Mouse (Mus musculus): ENCODE results near the gene Srrt. TPM values are rescaled to one million over a fixed set of nuclear protein-coding genes. Genes with fewer than 3 reads are reported as not detected.

Srrt gene
- polyA plus RNA-seq, 1 experiment, result 121 TPM

GRCm38 (mm10) chr5:137333512-137334174 is 26.2 kb upstream of the Srrt start, which contains the start of gene Slc12a9:
Gene Slc12a9 (minus strand): TSS chr5:137333597.
- no peaks in the 10 kb centered on the region for H3K36me3 ChIP-seq (ENCODE audit: control insufficient read depth, insufficient read depth, low read length, poor library complexity, severe bottlenecking)
- H3K4me3 ChIP-seq (ENCODE audit: low read depth, low read length), result peak within 1 kb of the TSS; percentile 59
- no peaks in the 10 kb centered on the region for H3K27me3 ChIP-seq (ENCODE audit: control insufficient read depth, insufficient read depth, low read length, poor library complexity, severe bottlenecking)
- no peaks in the 10 kb centered on the region for H3K4me1 ChIP-seq (ENCODE audit: control insufficient read depth, insufficient read depth, low read length)
- 0 out of 2 replicates have a peak within 1 kb of the TSS, but pooled peaks have one; percentile 38 for H3K27ac ChIP-seq (ENCODE audit: insufficient read depth, low read length)
- no peaks in the 10 kb centered on the region for H3K9me3 ChIP-seq (replicated peaks; ENCODE audit: control insufficient read depth, insufficient read depth, low read length, poor library complexity, severe bottlenecking)
- TF ChIP-seq EP300 (IDR thresholded peaks at IDR 0.05; ENCODE audit: insufficient read depth, low read depth, low read length), result peak; percentile 68; the same call in 1 of the 2 replicates
- peak; percentile 88 for TF ChIP-seq CTCF (IDR thresholded peaks at IDR 0.05; ENCODE audit: low read depth, low read length)
- TF ChIP-seq POLR2A (IDR thresholded peaks at IDR 0.05; ENCODE audit: insufficient read depth, low read length), result no peak
- peak within 1 kb of the TSS; percentile 22 for H3K9ac ChIP-seq (ENCODE audit: low read depth, poor library complexity, severe bottlenecking)

DNA sequence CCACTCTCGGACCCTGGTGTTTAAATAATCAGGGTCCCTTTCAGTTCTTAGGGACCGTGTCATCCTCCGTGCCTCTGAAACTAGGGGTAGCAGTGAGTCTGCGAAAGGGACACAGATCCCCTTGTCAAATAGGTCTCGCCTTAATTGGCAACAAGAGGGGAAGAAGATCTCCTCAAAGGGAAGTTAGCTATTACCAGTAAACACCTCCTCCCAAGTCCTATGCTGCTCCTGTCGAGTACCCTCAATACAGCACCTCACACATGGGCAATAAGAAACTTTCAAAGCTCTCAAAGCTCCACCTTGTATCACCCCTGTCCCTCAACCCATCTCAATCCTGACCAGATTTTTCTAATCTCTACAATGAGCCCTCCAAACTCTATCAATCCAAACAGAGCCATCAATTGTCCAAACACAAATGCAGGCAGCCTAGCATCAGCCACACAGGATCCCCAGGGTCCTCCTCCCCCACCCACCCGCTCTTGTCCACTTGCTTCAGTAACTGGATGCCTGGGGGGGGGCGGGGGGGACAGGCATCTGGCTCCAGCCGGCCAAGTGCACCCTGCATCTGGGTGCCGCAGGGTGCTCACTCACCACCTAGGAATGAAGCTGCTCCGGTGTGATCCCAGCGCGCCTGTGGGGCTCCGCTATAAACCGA is 25.5 kb upstream of the Srrt start:
- Histone ChIP-seq H3K36me3 (ENCODE audit: control insufficient read depth, insufficient read depth, low read length, poor library complexity, severe bottlenecking) (no peaks in the 10 kb centered on the region), H3K4me1 (ENCODE audit: control insufficient read depth, insufficient read depth, low read length) (no peaks in the 10 kb centered on the region), H3K9me3 (replicated peaks; ENCODE audit: control insufficient read depth, insufficient read depth, low read length, poor library complexity, severe bottlenecking) (no peaks in the 10 kb centered on the region), H3K4me3 (ENCODE audit: low read depth, low read length) (peak overlapping the region; percentile 59), H3K27ac (ENCODE audit: insufficient read depth, low read length) (no peak overlapping the region), H3K9ac (ENCODE audit: low read depth, poor library complexity, severe bottlenecking) (peak overlapping the region; percentile 22), H3K27me3 (ENCODE audit: control insufficient read depth, insufficient read depth, low read length, poor library complexity, severe bottlenecking) (no peaks in the 10 kb centered on the region)
- no peak for TF ChIP-seq CTCF (IDR thresholded peaks at IDR 0.05; ENCODE audit: low read depth, low read length)
- no peak for TF ChIP-seq EP300 (IDR thresholded peaks at IDR 0.05; ENCODE audit: insufficient read depth, low read depth, low read length)
- no peak for TF ChIP-seq POLR2A (IDR thresholded peaks at IDR 0.05; ENCODE audit: insufficient read depth, low read length)

- H3K27me3 ChIP-seq (ENCODE audit: control insufficient read depth, insufficient read depth, low read length, poor library complexity, severe bottlenecking), result no peaks in the 10 kb centered on the region
- TF ChIP-seq CTCF (IDR thresholded peaks at IDR 0.05; ENCODE audit: low read depth, low read length) (no peak), EP300 (IDR thresholded peaks at IDR 0.05; ENCODE audit: insufficient read depth, low read depth, low read length) (no peak), POLR2A (IDR thresholded peaks at IDR 0.05; ENCODE audit: insufficient read depth, low read length) (no peak)
- H3K27ac ChIP-seq (ENCODE audit: insufficient read depth, low read length), result no peak overlapping the region
- no peaks in the 10 kb centered on the region for H3K36me3 ChIP-seq (ENCODE audit: control insufficient read depth, insufficient read depth, low read length, poor library complexity, severe bottlenecking)
- no peaks in the 10 kb centered on the region for H3K9me3 ChIP-seq (replicated peaks; ENCODE audit: control insufficient read depth, insufficient read depth, low read length, poor library complexity, severe bottlenecking)
- no peaks in the 10 kb centered on the region for H3K4me1 ChIP-seq (ENCODE audit: control insufficient read depth, insufficient read depth, low read length)
- H3K4me3 ChIP-seq (ENCODE audit: low read depth, low read length), result no peak overlapping the region
- no peak overlapping the region for H3K9ac ChIP-seq (ENCODE audit: low read depth, poor library complexity, severe bottlenecking)
Measured at GRCm38 (mm10) chr5:137330910-137331309, 23.4 kb upstream of the Srrt start.

DNA sequence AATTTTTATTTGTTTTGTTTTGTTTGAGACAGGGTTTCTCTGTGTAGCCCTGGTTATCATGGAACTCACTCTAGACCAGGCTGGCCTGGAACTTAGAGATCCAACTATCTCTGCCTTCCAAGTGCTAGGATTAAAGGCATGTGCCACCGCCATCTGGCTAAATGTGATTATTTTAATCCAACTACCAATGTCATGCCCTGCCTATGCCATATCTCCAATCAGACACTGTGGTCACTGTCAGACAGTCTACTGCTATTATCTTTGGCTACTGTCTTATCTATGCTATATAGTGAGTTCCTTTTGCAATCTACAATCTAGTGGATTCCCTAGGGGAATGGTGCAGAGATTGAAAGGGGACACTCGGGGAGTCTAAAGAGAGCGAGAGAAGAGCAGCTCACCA is 13.5 kb upstream of the Srrt start:
- Histone ChIP-seq H3K27me3 (ENCODE audit: control insufficient read depth, insufficient read depth, low read length, poor library complexity, severe bottlenecking) (no peaks in the 10 kb centered on the region), H3K9me3 (replicated peaks; ENCODE audit: control insufficient read depth, insufficient read depth, low read length, poor library complexity, severe bottlenecking) (no peaks in the 10 kb centered on the region), H3K4me1 (ENCODE audit: control insufficient read depth, insufficient read depth, low read length) (no peaks in the 10 kb centered on the region), H3K27ac (ENCODE audit: insufficient read depth, low read length) (no peak overlapping the region), H3K4me3 (ENCODE audit: low read depth, low read length) (no peak overlapping the region), H3K9ac (ENCODE audit: low read depth, poor library complexity, severe bottlenecking) (no peak overlapping the region), H3K36me3 (ENCODE audit: control insufficient read depth, insufficient read depth, low read length, poor library complexity, severe bottlenecking) (no peaks in the 10 kb centered on the region)
- no peak for TF ChIP-seq CTCF (IDR thresholded peaks at IDR 0.05; ENCODE audit: low read depth, low read length)
- TF ChIP-seq POLR2A (IDR thresholded peaks at IDR 0.05; ENCODE audit: insufficient read depth, low read length), result no peak
- no peak for TF ChIP-seq EP300 (IDR thresholded peaks at IDR 0.05; ENCODE audit: insufficient read depth, low read depth, low read length)

GRCm38 (mm10) chr5:137318570-137318969 is 11.1 kb upstream of the Srrt start:
- H3K9ac ChIP-seq (ENCODE audit: low read depth, poor library complexity, severe bottlenecking), result no peak overlapping the region
- no peaks in the 10 kb centered on the region for H3K9me3 ChIP-seq (replicated peaks; ENCODE audit: control insufficient read depth, insufficient read depth, low read length, poor library complexity, severe bottlenecking)
- H3K4me3 ChIP-seq (ENCODE audit: low read depth, low read length), result no peak overlapping the region
- H3K27ac ChIP-seq (ENCODE audit: insufficient read depth, low read length), result no peak overlapping the region
- H3K36me3 ChIP-seq (ENCODE audit: control insufficient read depth, insufficient read depth, low read length, poor library complexity, severe bottlenecking), result no peaks in the 10 kb centered on the region
- TF ChIP-seq EP300 (IDR thresholded peaks at IDR 0.05; ENCODE audit: insufficient read depth, low read depth, low read length), result no peak
- no peak for TF ChIP-seq POLR2A (IDR thresholded peaks at IDR 0.05; ENCODE audit: insufficient read depth, low read length)
- no peak for TF ChIP-seq CTCF (IDR thresholded peaks at IDR 0.05; ENCODE audit: low read depth, low read length)
- no peaks in the 10 kb centered on the region for H3K27me3 ChIP-seq (ENCODE audit: control insufficient read depth, insufficient read depth, low read length, poor library complexity, severe bottlenecking)
- no peaks in the 10 kb centered on the region for H3K4me1 ChIP-seq (ENCODE audit: control insufficient read depth, insufficient read depth, low read length)

GRCm38 (mm10) chr5:137317361-137317760 is 9.9 kb upstream of the Srrt start:
- no peaks in the 10 kb centered on the region for H3K27me3 ChIP-seq (ENCODE audit: control insufficient read depth, insufficient read depth, low read length, poor library complexity, severe bottlenecking)
- H3K36me3 ChIP-seq (ENCODE audit: control insufficient read depth, insufficient read depth, low read length, poor library complexity, severe bottlenecking), result no peaks in the 10 kb centered on the region
- H3K4me3 ChIP-seq (ENCODE audit: low read depth, low read length), result no peak overlapping the region

More at GRCm38 (mm10) chr5:137317361-137317760, 9.9 kb upstream of the Srrt start:
- Histone ChIP-seq H3K27ac (ENCODE audit: insufficient read depth, low read length) (no peak overlapping the region), H3K4me1 (ENCODE audit: control insufficient read depth, insufficient read depth, low read length) (peaks cover 5% of the 10 kb centered on the region), H3K9ac (ENCODE audit: low read depth, poor library complexity, severe bottlenecking) (no peak overlapping the region), H3K9me3 (replicated peaks; ENCODE audit: control insufficient read depth, insufficient read depth, low read length, poor library complexity, severe bottlenecking) (no peaks in the 10 kb centered on the region)
- TF ChIP-seq POLR2A (IDR thresholded peaks at IDR 0.05; ENCODE audit: insufficient read depth, low read length) (no peak), CTCF (IDR thresholded peaks at IDR 0.05; ENCODE audit: low read depth, low read length) (no peak), EP300 (IDR thresholded peaks at IDR 0.05; ENCODE audit: insufficient read depth, low read depth, low read length) (no peak)

All from ES-Bruce4 (cell line).